Mouse (Mus musculus) bone marrow, adult 2 months (tissue): ENCODE measurements around the gene Gadd45g.

ENCODE experiments used
- CTCF ChIP-seq: fragments of 200-500 bp; IDR thresholded peaks from 2 replicates; pipeline ENCODE4 v1.5.1; 2011; ENCODE audit warnings: low read length, control low read depth; ENCODE audit not compliant: control insufficient read depth, insufficient read depth
- POLR2A ChIP-seq: fragments of 200-500 bp; IDR thresholded peaks from 2 replicates; pipeline ENCODE4 v1.6.1; 2011; ENCODE audit warnings: low read depth, mild to moderate bottlenecking, control low read depth, low read length, borderline replicate concordance; ENCODE audit not compliant: control insufficient read depth

DNA sequence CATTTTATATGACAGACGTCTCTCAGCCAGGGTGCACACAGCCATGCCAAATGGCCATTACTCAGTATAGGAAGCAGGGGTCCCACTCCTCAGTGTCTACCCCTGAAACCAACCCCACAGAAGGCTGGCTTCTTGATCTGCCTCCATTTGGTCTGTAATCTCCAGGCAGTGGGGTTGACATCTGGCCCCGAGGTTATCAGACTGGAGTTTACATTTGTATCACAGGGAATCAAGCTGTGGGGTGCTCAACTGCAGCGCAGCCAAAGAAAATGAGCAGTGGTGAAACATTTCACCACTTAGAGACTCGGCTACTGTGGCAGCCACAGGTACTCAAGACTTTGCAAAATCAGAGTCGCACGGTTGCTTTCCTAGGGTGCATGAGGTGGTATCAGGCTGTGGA is 5.8 kb upstream of the Gadd45g start:
- TF ChIP-seq POLR2A (no peak), CTCF (no peak)
